Mouse (Mus musculus) kidney, adult 18-20 months (tissue): ENCODE data around the gene Lrrc45.
"Not testable (repeated sequence)": the region's sequence is repeated elsewhere in the genome, so short reads cannot be mapped to it uniquely, and the experiment has no call there.

Experiments
- DNase-seq: peaks from one replicate; pipeline ENCODE4 v3.0.0; 2021

Gene Lrrc45

DNA sequence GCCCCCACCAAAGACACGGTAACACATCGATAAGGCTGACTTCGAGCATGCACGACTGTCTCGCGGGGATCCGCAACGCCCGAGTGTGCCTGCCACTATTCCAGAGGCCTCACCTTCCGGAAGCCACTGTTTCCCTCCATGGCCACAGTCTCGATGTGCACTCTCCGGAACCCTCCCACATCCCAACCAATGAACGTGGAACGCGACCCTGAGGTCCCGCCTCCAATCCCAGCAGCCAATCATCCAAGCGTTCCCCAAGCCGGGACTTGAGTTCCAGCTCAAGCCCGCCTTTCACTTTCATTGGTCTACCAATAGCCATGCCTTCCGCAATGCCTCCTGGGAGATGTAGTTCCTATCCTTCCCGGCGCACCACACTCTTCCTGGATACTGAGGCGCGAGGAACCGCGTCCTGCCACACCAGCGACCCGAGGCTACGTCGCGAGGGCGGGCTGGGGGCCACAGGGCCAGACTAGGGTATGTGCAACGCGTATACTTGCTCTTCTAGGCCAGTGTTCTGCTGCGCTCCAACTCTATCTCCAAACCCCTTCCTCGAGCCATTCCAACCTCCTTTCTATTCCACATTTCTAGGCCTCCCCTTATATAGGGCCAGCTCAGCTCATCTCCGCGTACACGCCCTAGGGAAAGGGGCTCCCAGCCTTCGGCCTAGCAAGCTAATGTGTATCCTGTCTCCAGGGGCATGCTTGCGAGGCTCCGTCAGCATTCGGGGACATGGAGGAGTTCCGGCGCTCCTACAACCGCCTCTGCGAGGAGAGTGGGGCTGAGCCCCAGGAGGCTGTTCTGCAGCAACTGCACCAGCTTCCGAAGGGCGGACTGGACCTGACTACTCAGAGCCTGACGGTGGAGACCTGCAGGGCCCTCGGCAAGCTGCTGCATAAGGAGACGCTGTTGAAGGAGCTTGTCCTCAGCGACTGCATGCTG lies at the start of gene Lrrc45, which contains the start of gene Cenpx:
Gene Lrrc45, plus strand, starts transcription at position 346 of the 939 bp plus-strand sequence.
Gene Cenpx, minus strand, starts transcription at position 159 of the 939 bp plus-strand sequence.
- DNase-seq = peak; percentile 96

DNA sequence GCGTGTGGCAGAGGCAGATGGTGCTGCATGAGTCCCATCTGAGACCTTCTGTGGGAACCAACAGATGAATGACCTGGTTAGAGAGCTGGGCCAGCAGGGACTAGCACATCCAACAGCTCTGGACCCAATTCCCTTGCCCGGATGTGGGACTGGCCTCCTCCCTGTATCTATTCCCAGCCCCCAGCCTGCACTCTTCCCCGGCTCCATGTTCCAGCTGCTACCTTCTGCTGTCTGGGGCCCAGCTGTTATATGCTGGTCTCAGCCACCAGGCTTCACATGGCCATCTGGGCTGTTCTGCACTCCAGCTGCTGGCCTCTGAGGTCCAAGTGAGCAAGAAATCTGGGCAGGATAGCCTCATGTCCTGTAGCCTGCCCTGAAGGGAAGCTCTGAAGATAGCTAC lies 48.3 kb upstream of the Lrrc45 start:
- DNase-seq = no peak

DNA sequence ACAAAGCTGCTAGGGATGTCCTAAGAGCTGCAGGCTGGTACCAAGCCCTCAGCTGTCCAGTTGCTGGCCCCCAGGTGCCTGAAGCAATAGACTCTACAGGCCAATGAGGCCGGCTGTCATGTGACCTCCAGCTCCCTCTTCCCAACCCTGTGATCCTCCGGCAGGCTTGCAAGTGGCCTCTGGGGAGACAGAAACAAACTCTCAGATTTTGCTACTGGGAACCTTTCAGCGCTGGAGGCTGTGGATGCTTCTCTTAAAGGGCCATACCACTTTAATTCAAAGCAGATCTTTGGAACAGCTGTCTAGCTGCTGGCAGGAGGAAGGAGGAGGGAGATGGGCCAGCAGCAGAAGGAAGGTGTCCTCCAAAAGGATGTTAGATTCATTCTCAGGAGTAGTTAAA lies 47.1 kb upstream of the Lrrc45 start:
- no peak for DNase-seq

- peak; percentile 98 for DNase-seq
These were observed 40.8 kb upstream of the Lrrc45 start, which contains the start of gene Aspscr1 for GRCm38 (mm10) chr11:120672687-120673593. Gene Aspscr1 (plus strand): TSS chr11:120672973.

DNA sequence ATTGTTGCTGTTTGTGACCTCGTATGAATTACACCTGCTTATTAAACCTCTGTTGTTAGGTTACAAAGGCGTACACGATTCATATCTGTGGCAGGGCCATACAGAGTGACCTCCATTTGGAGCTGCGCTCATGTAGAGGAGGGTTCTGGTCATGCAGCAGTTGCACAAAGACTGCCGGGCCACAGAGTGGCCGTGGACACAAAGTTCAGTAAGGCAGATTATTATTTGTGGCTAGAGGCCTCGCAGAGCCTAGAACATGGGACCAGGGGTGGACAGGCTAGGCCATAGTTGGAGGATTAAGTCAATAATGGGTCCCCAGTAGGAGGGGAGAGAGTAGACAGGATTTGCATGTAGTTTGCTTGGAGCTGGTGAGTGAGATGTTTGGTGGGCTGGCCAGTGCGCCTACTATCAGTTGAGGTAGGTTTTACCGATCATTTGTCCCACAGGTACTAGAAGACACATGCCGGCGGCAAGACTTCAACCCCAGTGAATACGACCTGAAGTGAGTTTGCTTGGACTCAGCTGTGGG lies 40.1 kb upstream of the Lrrc45 start:
- DNase-seq = no peak

GRCm38 (mm10) chr11:120675875-120676274 lies 37.9 kb upstream of the Lrrc45 start:
- not testable (repeated sequence) for DNase-seq

DNA sequence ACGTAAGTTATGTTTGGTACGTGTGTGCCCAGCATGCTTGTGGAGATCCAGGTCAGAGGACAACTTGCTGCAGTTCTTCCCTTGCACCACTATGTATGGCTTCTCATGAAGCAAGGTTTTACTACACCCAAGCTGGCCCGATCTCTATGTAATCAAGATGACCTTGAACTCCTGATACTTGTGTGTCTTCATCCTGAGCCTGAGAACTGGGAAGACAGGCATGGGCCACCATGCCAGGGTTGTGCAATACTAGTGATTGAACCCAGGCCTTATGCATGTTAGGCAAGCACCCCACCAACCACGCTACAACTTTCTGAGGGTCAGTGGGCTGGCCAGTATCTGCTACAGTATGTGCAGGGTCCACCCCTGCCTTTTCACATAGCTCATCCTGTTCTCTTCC lies 36.8 kb upstream of the Lrrc45 start:
- no peak for DNase-seq

GRCm38 (mm10) chr11:120679909-120680308 lies 33.8 kb upstream of the Lrrc45 start:
- peak; percentile 67 for DNase-seq

GRCm38 (mm10) chr11:120682683-120683082 lies 31.0 kb upstream of the Lrrc45 start:
- no peak for DNase-seq

DNA sequence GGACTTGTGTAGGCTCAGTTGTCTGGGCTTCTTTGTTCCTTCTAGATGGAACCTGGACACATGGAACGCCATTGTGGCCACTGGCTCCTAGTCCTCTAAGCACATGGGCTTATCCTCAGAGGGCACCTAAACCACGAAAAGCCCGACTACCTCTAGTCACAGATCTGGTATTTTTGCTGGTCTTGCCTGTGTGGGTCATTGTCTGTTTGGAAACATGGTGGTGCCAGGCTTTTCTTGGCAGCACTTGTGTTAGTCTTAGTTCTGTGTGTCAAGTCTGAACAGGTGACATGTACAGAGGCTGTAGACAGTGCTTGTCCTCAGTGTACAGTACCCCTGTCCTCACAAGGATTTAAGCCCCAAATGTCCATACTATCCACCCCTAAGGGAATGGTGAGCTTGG lies 30.2 kb upstream of the Lrrc45 start:
- no peak for DNase-seq

DNA sequence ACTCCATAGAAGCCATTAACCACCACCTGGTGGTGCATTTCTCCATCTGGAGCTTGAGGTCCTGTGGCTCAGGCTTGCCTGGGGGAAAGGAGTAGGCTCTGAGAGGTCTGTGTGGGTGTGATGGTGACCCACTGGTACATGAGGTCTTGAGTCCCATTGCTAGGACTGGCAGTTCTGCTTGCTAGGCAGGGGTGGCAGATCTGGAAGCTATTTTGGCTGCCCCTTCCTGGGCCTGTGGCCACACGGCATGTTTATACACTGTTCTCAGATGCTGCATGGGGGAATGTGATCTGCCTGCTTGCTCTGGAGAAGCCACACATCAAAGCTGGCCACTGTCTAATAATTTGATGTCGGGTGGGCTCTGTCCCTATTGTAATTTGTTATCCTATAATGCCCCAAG lies 29.6 kb upstream of the Lrrc45 start:
- DNase-seq = no peak

DNA sequence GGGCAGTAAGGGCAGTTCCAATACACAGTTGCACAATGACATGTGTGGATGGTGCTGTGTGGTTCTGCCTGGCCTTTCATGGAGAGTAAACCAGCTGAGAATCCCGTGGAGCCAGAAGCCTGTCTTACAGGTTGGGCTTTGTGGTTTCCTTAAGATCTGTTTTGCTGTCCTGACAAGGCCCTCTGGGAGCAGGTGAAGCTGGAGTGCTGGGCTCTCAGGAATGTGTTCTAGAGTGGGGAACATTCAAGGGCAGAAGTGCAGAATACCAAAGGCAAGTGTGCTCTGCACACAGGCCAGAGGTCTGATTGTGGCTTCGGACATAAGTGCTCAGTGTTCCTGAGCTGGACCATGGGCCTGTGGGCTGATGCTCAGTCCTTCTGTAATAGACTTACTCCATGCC lies 29.1 kb upstream of the Lrrc45 start:
- no peak for DNase-seq

DNA sequence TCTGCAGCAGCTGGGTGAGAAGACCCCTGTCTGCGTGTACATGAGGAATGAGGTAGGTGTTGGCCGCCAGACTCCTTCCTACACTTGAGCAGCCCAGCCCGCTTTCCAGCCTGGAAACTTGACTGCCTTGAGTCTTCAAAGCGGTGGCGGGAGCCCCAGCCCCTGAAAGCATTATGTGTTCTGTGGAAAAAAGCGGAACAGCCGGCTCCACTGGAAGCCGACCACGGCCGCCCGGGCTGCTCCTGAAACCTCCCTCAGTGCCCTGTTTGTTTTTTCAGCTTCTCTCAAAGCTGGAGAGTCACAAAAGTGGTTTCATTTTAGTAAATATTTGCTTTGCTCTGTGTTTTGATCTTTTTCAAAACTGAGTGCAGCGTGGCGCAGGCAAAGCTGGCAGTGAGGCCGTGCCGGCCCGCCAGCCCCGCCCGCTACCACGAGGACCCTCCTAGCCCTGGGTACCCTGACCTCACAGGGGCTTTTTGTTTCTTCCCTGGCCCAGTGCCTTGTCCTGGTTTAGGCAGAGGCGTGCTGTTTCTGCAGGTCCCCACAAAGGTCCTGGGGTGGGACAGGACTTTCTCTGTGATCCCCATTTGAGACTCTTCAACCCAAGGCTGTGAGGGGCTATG lies 27.0 kb upstream of the Lrrc45 start:
- no peak for DNase-seq

GRCm38 (mm10) chr11:120689365-120689764 lies 24.4 kb upstream of the Lrrc45 start:
- DNase-seq = no peak

DNA sequence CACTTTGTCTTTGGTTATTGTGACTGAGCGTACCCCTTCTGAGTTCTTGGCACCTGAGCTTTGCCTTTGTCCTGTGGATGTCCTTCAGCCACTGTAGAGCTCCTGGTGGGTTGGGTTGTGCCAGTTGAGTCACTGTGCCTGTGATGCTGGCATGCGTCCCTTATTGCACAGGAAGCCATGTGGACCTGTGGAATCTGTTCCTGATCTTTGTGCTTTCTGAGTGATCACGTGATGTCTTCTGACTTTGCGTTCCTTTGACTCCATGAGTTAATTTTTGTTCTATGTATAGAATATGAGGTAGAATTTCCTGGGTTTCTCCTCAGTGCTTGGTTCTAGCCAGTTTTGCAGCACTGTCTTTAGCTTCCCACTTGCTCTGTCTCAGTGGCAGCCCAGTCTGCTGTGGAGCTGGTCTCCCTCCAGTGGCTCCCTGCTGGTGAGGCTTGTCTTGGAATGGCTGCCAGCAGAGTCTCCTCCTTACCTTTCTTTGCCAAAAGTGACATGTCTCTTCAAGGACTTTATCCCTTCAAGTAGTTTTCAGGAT lies 21.2 kb upstream of the Lrrc45 start:
- peak; percentile 71 for DNase-seq

DNA sequence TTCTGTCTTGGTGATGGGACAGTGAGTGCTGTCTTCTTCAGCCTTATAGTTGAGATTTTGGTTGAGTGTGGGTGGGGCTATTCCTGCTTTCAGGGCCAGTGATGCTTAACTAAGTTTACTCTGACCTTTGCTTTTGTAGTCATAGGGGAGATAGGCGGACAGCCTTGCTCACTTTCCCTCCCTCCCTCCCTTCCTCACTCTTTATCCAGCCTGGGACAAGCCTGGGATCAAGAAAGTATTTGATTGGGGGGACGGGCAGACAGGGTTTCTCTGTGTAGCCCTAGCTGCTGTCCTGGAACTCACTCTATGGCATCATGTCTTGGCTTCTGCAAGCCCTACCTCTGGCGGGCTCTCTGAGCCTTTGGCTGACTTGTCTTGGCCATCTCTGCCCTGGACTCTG lies 20.3 kb upstream of the Lrrc45 start:
- no peak for DNase-seq

DNA sequence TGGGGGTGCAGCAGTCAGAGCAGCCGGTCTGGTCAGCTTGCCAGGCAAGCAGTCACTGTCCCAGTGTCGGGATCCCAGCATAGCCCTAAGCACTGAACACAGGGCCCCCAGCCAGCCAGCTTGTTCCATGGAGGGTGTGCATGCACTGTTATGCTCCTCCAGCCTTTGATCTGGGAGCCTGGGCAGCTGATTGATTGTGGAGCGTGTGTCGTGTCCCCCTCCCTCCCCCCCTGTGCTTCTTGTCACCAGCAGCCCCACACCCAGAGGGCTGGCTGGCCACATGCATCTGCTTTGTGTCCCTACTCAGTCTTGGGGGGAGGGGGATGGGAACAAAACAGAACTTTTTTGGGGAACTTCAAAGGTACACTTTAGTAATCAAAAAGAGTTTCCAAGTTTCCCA lies 18.5 kb upstream of the Lrrc45 start:
- DNase-seq = no peak

DNA sequence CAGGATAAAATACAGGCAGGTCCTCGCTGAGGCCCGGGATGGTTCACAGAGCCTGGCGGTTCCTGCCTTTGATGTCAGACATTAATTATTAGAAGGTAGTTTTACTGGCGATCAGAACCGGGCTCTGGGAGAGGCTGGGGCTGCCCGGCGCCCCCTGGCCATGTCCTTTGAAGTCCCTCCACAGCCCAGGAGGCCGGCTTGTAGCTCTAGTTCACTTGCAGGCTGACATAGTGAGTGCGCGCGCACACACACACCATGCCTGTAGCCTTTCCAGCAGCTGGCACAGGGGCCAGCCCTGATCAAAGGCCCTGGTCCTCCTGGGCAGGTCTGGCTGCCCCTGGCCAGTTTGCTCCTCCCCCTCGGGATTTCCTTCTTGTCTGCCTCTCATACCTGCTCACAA lies 18.1 kb upstream of the Lrrc45 start:
- DNase-seq = peak; percentile 61

- no peak for DNase-seq
These were observed 17.2 kb upstream of the Lrrc45 start for GRCm38 (mm10) chr11:120696568-120696967.

- no peak for DNase-seq
These were observed 16.0 kb upstream of the Lrrc45 start for GRCm38 (mm10) chr11:120697741-120698140.

GRCm38 (mm10) chr11:120703696-120704454 lies 9.8 kb upstream of the Lrrc45 start:
- DNase-seq = no peak
